Mouse (Mus musculus): ENCODE measurements around the gene Dazap2. TPM values are rescaled to one million over a fixed set of nuclear protein-coding genes. Genes with fewer than 3 reads are reported as not detected.

The Dazap2 gene
- total RNA-seq, 4 experiments from 2014 or later = 118 to 126 (median 122) TPM

- DNase-seq (ENCODE audit: low spot score in 2 of 2) = no peak
Measured at GRCm38 (mm10) chr15:100637661-100638060, 22.5 kb downstream of the Dazap2 start.

DNA sequence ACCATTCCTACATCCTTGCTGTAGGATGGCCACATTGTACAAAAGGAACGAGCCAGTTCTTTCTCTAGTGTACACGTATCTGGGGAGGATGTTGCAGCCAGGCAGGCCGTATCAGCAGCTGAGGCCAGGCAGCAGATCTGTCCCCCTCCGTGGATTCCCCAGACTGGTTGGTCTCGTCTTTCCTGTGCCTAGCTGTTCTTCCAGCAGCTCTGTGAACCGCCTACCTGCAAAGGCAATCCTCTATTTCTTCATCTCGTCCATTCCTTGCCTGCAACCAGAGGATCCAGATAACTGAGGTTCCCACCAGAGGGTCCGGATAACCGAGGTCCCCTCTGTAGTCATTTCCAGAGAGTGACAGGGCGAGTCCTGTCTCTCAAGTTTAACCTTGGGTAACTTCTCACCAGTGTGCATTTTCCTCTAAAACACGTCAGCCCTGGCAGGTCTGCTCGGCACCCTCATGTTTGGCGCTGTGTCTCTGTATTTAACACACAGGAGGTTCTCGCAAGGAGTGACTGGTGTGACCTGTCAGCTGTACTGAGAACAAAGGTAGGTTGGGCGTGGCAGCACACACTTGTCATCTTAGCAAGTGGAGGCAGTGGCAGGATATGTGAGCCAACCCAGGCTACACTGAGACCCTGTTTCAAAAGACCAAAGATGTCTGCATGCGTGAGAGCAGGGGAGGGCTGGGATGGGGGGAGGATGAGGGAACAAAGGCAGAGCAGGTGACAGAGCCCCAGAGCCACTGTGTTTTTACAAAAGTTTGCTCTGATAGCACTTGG lies 25.0 kb downstream of the Dazap2 start:
- no peak for DNase-seq (ENCODE audit: low spot score in 2 of 2)

DNA sequence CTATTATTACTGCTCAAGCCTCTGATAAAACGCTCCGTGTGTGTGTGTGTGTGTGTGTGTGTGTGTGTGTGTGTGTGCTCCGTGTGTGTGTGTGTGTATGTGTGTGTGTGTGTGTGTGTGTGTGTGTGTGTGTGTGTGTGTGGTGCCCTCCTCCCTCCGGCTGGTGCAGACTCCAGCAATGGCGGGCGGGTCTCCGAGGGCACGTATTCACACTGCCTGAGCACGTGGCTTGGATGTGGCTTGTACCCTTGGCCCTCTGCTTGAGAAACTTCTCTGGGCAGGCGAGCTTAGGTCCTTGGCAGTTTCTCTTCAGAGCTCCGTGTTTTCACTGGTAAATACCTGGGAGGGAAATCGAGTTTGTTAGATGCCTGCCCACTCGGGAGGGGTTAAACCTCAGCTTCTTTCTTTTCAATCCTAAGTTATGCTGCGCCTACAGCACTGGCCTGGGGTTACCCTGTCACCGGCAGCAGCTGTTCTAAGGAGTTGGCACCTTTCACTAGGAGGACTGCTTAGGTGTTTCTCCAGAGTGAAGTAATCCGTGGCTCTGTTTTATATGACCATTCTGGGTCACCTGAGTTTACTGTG lies 26.2 kb downstream of the Dazap2 start:
- no peak for DNase-seq (ENCODE audit: low spot score in 2 of 2)

DNA sequence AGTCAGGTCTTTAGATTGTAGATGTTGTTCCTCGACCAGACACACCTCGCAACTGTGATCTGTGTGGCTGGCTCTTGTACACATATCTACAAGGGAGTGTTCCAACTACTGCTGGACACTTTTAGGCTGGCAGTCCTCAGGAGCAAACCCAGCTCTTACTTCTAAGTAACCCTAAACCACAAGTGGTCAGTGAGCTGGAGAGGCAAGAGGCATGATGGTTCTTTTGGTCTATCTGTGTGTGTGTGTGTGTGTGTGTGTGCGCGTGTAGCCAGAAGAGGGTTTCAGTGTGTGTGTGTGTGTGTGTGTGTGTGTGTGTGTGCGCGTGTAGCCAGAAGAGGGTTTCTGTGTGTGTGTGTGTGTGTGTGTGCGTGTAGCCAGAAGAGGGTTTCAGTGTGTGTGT lies 27.3 kb downstream of the Dazap2 start:
- no peak for DNase-seq (ENCODE audit: low spot score in 2 of 2)

GRCm38 (mm10) chr15:100646161-100646560 lies 31.0 kb downstream of the Dazap2 start:
- DNase-seq (ENCODE audit: low spot score in 2 of 2) = no peak

- DNase-seq (ENCODE audit: low spot score in 2 of 2) = no peak
Measured at GRCm38 (mm10) chr15:100650111-100650510, 35.0 kb downstream of the Dazap2 start.

DNA sequence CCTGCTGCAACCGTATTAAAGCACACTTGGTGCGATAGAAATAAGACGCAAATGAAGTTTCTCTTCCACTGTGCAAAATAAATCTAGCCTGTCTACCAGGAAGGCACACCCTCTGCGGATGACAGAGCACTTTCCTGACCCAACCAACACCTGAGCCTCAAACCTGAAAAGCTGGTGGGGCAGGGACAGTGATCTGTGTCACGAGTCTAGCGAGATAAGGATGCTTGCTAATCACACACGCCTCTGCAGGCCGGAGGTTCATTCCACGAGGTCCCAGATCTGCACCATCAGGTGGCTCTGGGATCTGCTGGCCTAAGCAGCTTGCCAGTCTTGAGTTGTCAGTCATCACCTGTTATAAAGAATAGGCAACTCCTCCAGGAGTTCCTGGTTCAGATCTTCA lies 36.5 kb downstream of the Dazap2 start:
- DNase-seq (ENCODE audit: low spot score in 2 of 2) = no peak

GRCm38 (mm10) chr15:100654271-100654670 lies 39.1 kb downstream of the Dazap2 start:
- no peak for DNase-seq (ENCODE audit: low spot score in 2 of 2)

- no peak for DNase-seq (ENCODE audit: low spot score in 2 of 2)
Measured at GRCm38 (mm10) chr15:100655201-100655600, 40.1 kb downstream of the Dazap2 start.

DNA sequence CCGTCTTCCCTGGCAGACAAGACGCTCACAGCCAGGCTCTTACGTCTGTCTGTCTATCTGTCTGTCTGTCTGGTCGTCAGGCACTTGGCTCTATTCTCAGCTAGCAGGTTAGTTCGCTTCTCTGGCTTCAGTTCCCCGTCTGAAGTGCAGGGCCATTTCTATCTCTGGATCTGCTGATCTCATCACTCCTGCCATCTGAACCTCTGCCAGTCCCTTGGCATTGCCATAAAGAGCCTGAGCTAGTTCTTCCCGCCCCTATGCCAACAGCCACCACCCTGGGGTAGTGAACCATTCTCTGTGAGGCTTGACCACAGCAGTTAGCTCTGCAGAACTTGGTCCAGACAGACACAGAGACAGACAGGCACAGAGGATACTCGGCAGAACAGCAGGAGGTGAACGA lies 45.2 kb downstream of the Dazap2 start:
- DNase-seq (ENCODE audit: low spot score in 2 of 2) = peak in 1 of 2 experiments; percentile 20

DNA sequence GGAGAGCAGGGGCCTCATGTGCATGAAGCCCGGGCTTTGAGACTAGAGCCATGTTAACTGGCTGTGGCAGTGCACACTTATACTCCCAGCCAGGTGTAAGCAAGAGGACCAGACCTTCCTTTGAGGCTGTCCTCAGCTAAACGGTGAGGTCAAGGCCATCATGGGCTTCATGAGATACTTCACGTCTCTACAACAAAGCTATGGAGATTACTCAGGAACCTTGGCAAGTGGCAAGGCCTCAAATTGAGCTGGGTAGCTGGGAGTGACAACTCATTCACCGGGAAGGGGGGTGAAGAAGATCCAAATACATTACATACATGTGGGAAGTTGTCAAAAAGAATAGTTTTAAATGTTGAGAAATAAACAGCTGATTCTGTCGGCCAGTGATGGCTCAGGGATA lies 45.7 kb downstream of the Dazap2 start:
- DNase-seq (ENCODE audit: low spot score in 2 of 2) = no peak

- DNase-seq (ENCODE audit: low spot score in 2 of 2) = no peak
Measured at GRCm38 (mm10) chr15:100664813-100665274, 49.7 kb downstream of the Dazap2 start.

GRCm38 (mm10) chr15:100665411-100666218 lies 50.5 kb downstream of the Dazap2 start:
- DNase-seq (ENCODE audit: low spot score in 2 of 2) = no peak

GRCm38 (mm10) chr15:100666219-100666696 lies 51.1 kb downstream of the Dazap2 start:
- no peak for DNase-seq (ENCODE audit: low spot score in 2 of 2)

DNA sequence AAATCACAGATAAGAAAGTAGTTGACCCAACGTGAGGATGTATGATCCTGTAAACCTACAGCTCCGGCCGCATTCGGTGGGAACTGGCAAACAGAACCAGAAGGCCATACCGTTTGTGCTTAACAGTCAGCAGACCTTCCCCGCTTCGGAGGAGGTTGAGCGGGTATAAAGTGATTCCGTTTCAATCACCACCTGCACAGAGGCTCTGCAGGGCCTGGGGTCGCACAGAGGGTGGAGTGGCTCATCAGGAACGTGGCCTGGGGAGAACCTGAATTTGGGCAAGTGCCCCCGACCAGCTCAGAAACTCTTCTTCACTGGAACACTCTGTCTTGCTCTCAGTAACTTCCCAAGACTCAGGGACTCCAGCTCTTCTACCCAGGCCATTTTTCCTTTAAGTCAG lies 51.7 kb downstream of the Dazap2 start:
- no peak for DNase-seq (ENCODE audit: low spot score in 2 of 2)

DNA sequence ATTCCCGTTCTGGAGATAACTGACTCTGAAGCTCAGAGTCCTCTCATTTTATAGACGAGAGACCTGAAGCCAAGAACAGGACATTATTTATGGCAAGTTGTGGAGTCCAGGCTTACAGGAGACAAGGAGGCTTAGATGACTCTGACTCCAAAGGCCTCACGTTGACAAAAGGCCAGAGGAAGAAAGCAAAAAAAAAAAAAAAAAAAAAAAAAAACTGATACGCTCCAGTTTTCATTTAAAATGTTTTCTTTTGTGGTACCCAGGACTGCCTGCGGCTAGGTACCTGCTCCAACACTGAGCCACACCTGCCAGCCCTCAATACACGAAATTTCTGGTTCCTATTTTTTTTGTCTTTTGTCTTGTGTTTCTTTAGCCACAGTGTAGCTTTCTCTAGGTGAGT lies 52.3 kb downstream of the Dazap2 start:
- DNase-seq (ENCODE audit: low spot score in 2 of 2) = no peak

GRCm38 (mm10) chr15:100667871-100668545 lies 52.9 kb downstream of the Dazap2 start:
- no peak for DNase-seq (ENCODE audit: low spot score in 2 of 2)

DNA sequence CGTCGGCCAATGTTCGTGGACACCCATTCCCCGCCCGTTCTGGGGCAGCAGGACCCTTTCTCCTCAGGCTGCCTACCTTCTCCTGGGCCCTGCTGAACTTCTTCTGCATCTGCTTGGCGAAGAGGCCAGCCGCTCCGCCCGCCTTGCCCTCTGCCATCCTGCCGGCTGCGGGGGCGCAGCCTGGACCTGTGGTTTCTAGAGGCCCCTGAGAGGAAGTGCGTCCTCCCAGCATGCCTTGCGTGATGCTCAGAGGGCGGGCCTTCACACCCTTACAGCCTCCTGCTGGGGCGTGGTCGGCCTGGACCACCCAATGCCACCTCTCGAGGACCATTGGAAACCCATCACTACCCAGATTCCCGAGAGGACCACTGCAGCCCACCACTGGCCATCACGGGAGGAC lies 54.2 kb downstream of the Dazap2 start, which contains the start of gene Bin2:
Gene Bin2 (minus strand): TSS at position 217 of the 400 bp plus-strand sequence.
- DNase-seq (ENCODE audit: low spot score in 2 of 2) = no peak

DNA sequence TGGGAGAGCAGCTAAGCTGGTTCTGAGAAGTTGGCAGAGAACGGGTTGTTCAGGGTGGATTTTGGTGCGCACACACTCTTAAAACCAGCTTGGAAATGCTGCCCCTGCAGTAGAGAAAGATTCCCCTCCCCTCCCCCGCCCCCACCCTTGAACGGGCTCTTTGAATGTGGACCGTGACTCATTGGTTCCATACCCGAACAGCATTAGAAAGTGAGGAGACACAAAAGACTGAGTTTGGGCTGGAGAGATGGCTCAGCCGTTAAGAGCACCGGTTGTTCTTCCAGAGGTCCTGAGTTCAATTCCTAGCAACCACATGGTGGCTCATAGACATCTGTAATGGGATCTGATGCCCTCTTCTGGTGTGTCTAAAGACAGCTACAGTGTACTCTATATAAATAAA lies 54.9 kb downstream of the Dazap2 start:
- DNase-seq (ENCODE audit: low spot score in 2 of 2) = no peak
